Mouse (Mus musculus): Measurements from ENCODE around the gene Barx2.

Gene Barx2

DNA sequence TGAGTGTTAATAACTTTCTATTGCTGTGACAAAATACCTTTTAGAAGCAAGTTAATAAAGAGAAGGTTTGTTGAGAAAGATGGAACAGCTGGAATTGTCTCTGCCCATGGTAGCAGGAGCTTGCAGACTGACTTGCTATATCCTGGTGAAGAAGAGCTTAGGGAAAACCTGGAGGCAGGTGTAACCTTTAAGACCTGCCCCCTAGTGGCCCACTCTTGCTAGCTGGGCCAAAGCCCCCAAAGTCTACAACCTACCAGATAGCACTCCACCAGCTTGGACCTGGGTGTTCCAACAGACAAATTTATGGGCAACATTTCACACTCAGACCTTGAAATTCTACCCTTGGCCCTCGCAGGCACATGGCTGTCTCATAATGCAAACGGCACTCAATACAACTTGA is 104.5 kb downstream of the Barx2 start:
- no peak for DNase-seq (ENCODE audit: low spot score)

DNA sequence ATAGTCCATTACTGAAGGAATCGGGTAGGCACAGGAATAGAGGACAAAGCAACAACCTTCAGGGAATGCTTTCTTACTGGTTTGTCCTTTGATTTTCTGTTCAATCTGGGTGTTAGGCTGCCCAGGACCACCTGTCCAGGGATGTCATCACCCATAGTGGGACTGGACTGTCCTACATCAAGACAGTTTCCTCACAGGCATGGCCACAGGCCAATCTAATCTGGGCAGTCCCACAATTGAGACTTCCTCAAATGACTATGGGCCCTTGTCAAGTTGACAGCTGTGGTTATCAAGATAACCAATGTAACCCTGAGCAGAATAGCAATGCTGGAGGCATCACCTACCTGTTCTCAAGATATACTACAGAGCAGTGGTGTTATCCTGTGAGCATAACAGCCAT is 110.6 kb downstream of the Barx2 start:
- no peak for DNase-seq (ENCODE audit: low spot score)
